Mouse (Mus musculus) kidney, postnatal 4 days (tissue): ENCODE data around the gene Myo18b.
A peak's percentile ranks its signal among the peaks of the same experiment; 100 is the strongest.

Source experiments
- DNase-seq, 2 experiments: peaks; one replicate each; pipeline ENCODE4 v3.0.0; 2021; ENCODE audit warnings: mixed read lengths in 2 of 2

The Myo18b gene

GRCm38 (mm10) chr5:112744571-112744970 lies 151.6 kb downstream of the Myo18b start:
- no peak for DNase-seq

- DNase-seq = no peak
These were observed 153.0 kb downstream of the Myo18b start for GRCm38 (mm10) chr5:112743121-112743520.

- peak in 1 of 2 experiments; percentile 5 for DNase-seq
These were observed 155.5 kb downstream of the Myo18b start for GRCm38 (mm10) chr5:112740651-112741050.

GRCm38 (mm10) chr5:112735040-112735439 lies 161.1 kb downstream of the Myo18b start:
- no peak for DNase-seq

GRCm38 (mm10) chr5:112730604-112731003 lies 165.6 kb downstream of the Myo18b start:
- DNase-seq = no peak

- DNase-seq = no peak
These were observed 167.7 kb downstream of the Myo18b start for GRCm38 (mm10) chr5:112728432-112728831.

GRCm38 (mm10) chr5:112718655-112719306 lies 177.4 kb downstream of the Myo18b start:
- DNase-seq = peak; percentile 93 to 94

- peak in 1 of 2 experiments; percentile 3 for DNase-seq
These were observed 181.3 kb downstream of the Myo18b start for GRCm38 (mm10) chr5:112714679-112715446.

GRCm38 (mm10) chr5:112709831-112710230 lies 186.3 kb downstream of the Myo18b start:
- DNase-seq = no peak

- no peak for DNase-seq
These were observed 187.7 kb downstream of the Myo18b start for GRCm38 (mm10) chr5:112708441-112708840.

GRCm38 (mm10) chr5:112707478-112707877 lies 188.7 kb downstream of the Myo18b start:
- no peak for DNase-seq

GRCm38 (mm10) chr5:112700794-112701193 lies 195.4 kb downstream of the Myo18b start:
- no peak for DNase-seq

GRCm38 (mm10) chr5:112696683-112697082 lies 199.5 kb downstream of the Myo18b start:
- no peak for DNase-seq

GRCm38 (mm10) chr5:112695254-112695711 lies 200.9 kb downstream of the Myo18b start:
- no peak for DNase-seq

GRCm38 (mm10) chr5:112693286-112693849 lies 202.8 kb downstream of the Myo18b start:
- DNase-seq = no peak

- peak in 1 of 2 experiments; percentile 15 for DNase-seq
These were observed 208.9 kb downstream of the Myo18b start for GRCm38 (mm10) chr5:112687100-112687818.

- DNase-seq = no peak
These were observed 209.7 kb downstream of the Myo18b start for GRCm38 (mm10) chr5:112686309-112687099.

GRCm38 (mm10) chr5:112679251-112679650 lies 216.9 kb downstream of the Myo18b start:
- no peak for DNase-seq

GRCm38 (mm10) chr5:112678153-112678552 lies 218.0 kb downstream of the Myo18b start:
- DNase-seq = no peak

GRCm38 (mm10) chr5:112674806-112675205 lies 221.4 kb downstream of the Myo18b start:
- no peak for DNase-seq

GRCm38 (mm10) chr5:112672457-112672856 lies 223.7 kb downstream of the Myo18b start:
- no peak for DNase-seq

GRCm38 (mm10) chr5:112671961-112672360 lies 224.2 kb downstream of the Myo18b start:
- DNase-seq = no peak
